Mouse (Mus musculus) ovary, adult 18-20 months (tissue): ENCODE data around the gene Gm3149.
"Not testable (repeated sequence)": the region's sequence is repeated elsewhere in the genome, so short reads cannot be mapped to it uniquely, and the experiment has no call there.

ENCODE experiments used
- DNase-seq: peaks from one replicate; pipeline ENCODE4 v3.0.0; 2022; ENCODE audit warnings: low spot score, mixed read lengths

Gene Gm3149

GRCm38 (mm10) chr14:4316983-4317382 lies at the start of gene Gm3149:
Gm3149 (plus strand) TSS chr14:4317283.
- not testable (repeated sequence) for DNase-seq

GRCm38 (mm10) chr14:4269238-4269950 lies 47.7 kb upstream of the Gm3149 start:
- not testable (repeated sequence) for DNase-seq

DNA sequence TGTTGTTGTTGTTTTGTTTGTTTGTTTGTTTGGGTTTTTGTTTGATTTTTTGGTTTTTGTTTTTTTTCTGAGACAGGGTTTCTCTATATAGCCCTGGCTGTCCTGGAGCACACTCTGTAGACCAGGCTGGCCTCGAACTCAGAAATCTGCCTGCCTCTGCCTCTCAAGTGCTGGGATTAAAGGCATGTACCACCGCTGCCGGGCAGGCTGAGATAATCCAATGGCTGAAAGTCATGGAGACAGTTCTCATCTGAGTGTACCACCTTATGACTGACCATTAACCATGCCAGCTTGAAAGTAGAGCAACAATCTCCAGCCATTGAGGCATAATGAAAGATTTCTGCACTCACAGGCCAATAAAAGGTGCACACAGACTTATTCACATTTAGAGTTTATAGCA lies 37.3 kb upstream of the Gm3149 start:
- not testable (repeated sequence) for DNase-seq

DNA sequence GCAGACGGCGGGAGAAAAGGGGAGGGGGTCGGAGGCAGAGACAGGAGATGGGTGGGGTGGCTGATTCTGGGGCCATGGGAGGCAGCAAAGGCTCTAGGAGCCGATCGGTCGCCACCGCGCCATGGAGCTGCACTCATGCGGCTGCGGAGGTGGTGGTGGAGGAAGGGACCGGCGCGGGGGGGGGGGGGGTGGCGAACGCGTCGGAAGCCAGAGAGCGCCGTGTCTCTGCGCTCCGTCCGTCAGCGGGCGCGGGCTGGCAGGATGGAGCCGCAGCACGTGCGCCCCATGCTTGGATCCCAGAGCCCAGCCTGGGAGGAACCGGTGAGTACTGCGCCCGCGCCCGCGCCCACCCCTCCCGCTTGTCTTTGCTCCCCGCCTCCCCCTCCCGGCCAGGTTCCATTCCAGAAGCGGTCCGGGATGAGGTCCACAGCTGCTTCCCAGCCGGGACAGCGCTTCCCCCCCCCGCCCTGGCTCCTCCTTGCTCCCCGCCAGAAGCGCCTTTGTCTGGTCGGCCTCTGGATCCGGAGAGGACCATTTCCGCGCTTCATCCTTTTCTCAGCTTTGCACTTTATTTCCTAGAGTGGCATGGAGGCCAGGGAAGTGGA lies 17.5 kb downstream of the Gm3149 start, which contains the start of gene 2610042L04Rik:
Gene 2610042L04Rik, plus strand, starts transcription at position 288 of the 605 bp plus-strand sequence.
- not testable (repeated sequence) for DNase-seq

DNA sequence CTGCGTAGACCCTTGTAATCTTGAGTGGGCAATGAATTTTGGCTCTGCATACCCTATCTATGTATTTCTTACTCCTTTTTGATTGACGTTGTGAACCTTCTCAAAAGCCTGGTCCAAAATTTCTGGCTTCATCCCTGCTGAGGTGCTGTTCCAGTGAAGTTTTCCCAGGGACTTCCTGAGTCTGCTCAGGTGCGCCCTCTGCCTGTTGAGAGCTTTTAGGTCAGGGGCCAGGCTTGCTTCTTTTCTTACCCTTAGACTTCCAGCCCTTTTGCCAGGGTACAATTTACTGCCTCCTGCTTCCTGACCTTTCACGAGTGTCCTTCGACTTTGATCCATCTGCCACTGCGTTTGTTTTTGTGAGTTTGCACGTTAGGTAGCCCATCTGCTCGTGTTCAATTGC lies 18.4 kb downstream of the Gm3149 start:
- not testable (repeated sequence) for DNase-seq

- not testable (repeated sequence) for DNase-seq
These were observed 51.9 kb downstream of the Gm3149 start for GRCm38 (mm10) chr14:4368991-4369390.

DNA sequence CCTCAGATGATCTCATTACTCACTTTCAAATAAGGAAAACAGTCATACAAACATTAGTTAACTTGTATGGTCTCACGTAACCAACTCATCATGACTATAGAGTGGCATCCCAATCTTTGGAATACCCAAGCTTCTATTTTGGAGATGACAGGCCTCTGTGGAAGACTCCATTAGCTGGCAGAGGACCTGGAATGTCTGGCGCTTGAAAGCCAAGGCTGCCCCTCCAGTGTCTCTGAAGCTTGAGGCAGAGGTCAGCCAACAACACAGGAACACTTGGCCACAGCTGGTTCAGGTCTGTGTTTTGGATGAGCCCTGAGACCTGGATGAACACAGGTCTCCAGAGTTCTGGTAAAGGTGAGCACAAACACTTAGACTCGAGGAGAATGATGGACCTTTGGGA lies 52.6 kb downstream of the Gm3149 start:
- not testable (repeated sequence) for DNase-seq
